Mouse (Mus musculus) cerebellum, adult 11 months (tissue): ENCODE measurements around the gene Ddx17.

ENCODE experiments used
- DNase-seq: peaks from one replicate; pipeline ENCODE4 v3.0.0; 2022

Ddx17 gene

DNA sequence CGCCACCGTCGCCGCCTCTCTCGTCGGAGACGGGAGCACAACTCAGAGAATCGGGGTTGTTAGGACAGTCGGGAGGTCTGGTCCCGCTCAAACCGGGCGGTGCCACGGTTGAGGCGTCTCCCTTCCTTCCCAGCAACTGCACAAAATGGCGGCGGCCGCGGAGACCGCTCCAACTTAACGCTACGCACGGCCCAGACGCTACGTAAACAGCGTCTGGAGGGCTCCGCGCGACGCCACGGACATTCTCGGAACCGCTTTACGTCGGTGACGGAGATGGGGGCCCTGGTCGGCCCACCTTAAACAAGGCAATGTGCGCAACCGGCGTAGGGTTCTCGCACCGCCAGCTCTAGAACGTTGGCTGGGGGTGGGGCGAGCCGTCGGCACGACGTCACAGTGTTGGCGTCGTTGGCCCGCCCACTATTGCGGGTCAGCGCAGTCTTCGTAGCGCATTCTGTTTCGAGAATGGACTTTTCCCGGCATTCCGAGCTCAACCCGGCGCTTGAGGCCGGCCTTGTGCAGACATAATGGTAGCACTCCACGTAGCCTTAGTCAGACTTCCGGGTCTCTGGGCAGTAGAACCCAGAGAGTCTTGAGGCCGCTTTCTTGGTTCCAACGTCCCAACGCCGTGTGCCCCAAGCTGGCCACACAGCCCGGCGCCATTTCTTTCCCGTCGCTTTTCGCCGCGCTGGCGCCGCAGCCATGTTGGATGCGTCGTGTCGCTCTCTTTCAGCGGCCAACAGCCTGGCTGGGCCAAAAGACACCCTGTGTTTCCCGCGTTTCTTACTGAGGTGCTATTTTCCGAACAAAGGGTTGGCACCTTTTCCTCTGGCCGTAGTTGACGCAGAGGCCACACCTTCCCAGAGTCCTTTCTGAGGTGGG lies at the start of gene Ddx17:
Gene Ddx17, minus strand, starts transcription at position 332 of the 879 bp plus-strand sequence.
- DNase-seq, result peak; percentile 98

DNA sequence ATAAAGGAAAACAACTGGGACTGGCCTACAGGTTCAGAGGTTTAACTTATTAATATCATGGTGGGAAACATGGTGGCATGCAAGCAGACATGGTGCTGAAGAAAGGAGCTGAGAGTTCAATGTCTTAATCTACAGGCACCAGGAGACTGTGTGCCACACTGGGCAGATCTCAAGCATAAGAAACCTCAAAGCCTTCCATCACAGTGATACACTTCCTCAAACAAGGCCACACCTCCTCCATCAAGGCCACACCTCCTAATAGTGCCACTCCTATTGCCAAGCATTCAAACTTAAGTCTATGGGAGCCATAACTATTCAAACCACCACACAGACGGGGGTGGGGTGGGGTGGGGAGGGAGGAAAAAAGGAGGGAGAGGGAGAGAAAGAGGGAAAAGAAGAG lies 35.0 kb upstream of the Ddx17 start:
- DNase-seq, result no peak

DNA sequence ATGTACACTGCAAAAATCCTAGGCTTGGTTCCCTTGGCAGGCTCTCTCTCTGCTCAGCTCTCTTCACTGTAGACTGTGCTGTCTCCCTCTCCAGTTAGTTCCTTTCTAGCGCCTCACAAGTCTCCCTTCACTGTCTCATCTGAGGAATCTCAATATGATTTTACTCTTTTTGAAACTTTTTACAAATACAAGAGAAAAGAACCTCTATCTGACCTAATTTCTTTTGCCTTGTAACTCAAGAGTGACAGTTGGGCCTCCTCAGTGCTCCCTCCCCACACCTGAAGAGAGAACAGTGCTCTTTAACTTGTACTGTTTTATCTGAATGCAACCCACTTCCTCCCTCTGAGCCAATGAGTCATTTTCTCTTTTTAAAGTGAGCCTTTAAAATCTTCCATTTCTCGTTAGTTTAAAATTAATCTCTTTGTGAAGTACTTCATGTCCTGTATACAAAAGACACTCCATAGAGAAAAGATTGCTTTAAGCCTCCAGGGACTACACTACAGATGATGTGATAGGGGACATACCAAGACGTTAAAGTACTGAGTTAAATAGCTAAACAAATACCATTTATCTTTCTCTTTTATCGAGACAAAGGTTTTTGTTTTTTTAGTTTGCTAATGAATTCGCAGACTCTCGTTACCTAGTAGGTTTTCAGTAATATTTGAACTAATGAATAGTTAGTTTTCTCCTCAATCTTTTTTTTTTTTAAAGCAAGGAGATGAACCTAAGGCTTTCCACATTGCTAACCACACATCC lies 31.3 kb upstream of the Ddx17 start:
- no peak for DNase-seq

DNA sequence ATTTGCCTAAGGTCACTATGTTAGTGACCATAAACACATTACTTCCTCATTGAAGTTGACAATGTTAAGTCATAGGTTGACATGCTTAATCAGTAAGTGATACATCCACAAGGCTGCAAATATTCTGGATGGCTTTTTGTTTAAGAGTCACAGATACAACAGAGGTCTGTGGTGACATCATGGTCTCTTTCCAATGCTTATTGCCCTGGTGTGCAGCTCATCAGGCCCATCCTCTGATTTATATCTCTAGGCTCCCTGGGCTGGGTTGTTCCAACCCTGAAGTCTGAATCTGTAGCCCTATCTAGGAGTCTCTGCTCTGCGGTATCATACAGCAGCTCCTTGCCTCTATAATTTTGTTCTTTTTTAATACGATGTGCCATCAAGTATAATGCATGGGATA lies 30.4 kb upstream of the Ddx17 start:
- no peak for DNase-seq

DNA sequence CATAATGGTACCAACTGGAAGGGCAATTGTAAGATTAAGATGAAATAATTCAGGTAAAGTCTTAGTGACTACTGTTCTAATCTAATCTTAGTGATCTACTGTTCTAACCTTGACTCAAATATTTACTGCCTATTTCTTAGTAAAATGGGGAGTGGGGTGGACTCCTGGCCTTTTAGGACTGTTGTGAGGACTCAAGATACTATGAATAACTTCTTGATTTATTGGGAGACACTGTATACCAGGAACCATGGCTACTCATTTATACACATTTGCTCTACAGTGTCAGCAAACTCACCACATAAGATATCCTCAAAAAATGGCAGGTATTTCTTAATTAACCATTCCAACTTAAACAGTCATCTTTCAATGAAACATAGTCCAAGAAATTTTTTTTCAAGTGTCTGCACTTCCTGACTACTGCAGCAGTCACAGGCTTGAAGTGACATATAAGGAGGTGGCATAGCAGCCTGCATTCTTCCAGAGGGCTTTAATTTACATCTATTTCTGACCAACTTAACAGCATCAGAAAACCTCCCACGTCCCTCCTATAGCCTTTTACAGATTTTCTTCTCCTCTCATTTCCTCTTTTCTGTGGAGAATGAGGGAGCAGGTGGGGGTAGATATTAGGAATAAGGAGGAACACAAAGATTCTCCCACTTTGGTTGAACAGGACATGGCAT lies 29.1 kb upstream of the Ddx17 start:
- DNase-seq, result no peak

DNA sequence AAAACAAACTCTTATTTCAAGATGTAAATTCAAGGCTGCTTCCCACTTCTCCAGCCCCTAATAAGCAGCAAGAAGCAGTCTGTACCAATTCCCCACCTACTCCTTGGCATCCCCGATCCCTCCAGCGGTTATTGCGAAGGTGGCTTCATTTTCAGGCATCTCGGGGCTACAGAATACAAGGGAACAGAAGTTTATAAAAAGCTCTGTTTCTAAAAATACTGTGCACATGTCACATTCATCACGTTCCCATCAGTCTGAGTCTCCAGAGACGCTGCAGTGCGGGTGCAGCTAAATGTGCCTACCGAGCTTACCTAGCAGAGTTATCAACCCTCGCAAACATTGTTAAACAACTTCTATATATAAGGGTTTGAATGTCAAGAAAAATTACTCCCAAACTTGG lies 15.9 kb upstream of the Ddx17 start:
- DNase-seq, result no peak

DNA sequence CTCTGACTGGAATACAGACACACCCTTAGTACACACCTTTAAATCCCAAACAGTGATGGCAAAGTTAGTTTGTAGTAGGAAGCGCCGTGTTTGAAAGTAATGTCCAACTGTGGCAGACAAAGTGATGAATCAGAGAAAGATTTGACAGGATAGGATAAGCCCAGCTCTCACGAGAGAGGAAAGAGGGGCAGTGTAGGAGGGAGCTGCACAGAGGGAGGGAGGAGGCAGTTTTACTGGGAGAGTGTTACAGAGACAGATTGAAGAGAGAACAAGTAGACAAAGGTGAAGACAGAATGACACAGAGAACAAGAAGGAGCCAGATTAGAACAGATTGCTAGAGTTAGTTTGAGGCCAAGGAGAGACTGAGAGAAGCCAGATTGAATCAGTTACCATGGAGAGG lies 13.1 kb upstream of the Ddx17 start:
- no peak for DNase-seq

- no peak for DNase-seq
These were observed 6.0 kb upstream of the Ddx17 start for GRCm38 (mm10) chr15:79552566-79552965.

DNA sequence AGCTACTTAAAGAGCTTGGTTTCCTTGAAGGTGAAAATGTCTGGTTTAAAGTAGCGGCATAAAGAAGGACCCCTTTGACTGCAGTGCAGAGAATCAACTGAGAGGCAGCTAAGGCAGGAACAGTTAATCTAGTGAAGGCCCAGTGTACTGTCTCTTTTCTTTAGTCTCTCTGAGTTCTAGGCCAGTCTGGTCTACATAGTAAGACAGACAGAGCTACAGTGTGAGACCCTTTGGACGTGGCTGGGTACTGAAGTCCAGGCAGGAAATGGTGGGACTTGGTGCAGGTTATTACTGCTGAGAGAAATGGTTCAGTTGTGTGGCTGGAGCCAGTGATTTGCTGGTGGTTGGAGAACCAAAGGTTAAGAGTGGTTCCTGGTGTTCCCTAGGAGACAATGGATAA lies 1.7 kb upstream of the Ddx17 start:
- no peak for DNase-seq

GRCm38 (mm10) chr15:79547289-79547820 lies 814 bp upstream of the Ddx17 start:
- no peak for DNase-seq

DNA sequence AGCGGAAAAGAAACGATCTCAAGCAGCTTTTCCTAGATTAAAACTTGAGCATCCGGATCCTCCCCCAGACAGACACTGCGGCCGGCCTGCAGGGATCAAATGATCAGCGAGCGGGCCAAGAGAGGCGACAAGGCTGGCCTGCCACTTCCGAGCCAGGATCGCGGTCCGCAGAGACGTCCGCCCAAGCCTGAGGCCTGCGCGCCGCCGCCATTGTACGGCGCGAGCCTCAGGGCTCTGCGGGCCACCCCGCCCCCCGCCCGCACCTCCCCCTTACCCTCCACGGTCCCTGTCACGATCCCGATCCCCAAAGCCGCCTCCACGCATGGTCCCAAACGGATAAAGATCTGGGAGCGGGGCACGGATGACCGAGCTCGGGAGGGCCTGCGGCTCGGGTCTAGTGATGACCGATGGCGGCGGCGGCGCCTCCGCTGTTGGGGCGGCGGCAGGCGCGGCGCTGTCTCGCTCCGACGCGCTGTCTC lies 581 bp downstream of the Ddx17 start:
- DNase-seq, result peak; percentile 46

GRCm38 (mm10) chr15:79545496-79545895 lies 1.0 kb downstream of the Ddx17 start:
- no peak for DNase-seq

DNA sequence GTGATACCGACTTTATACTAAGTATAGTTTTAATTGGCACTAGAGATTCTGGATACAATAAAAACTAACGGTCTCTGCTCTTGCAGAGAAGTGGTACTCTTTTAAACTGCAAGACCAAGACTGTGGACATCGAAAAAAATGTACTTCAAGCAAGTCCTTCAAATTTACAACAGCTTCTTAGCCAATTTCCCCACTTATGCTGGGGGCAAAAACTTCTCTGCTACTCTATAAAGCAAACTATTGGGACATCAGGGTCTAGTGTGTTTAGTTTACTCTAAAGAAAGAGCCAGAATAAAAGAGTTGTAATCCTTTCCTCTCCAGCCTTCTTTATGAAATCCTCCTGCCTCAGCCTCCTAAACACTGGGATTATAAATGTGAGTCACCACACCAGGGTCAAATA lies 2.6 kb downstream of the Ddx17 start:
- no peak for DNase-seq

DNA sequence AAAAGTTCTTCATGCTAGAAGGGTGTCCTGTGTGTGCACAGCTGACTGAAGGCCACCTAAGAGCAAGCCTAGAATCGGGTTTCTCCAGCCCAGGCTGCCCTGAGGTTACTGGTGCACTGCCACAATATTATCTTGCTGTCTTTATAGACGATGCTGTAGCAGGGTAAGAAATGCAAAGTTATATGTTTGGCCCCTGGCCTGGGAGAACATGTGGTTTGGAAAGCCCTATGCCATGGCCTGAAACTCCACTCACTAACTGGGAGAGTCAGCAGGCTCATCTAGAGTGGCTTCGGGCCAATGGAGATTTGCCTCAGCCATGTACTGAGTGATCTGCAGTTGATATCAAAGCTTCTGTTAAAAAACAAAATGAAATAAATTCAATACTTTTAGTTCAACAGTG lies 12.7 kb downstream of the Ddx17 start:
- DNase-seq, result no peak

DNA sequence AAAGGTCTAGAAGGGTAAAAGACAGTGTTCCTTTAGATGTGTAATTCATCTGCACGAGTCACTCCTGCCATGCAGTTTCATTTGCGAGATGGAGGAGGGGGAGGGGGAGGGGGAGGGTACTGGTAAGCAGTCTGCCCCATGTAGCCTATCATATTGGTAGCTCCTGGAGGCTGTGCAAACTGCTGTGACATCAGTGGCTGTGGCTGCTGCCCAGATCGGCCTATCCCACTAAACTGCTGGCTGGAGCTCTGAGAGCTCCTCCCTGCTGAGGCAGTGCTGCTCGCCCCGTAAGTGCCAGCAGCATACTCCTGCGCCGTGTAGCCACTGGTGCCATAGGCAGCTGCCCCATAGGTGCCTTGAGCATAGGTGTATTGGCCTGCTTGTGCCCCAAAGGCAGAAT lies 16.6 kb downstream of the Ddx17 start:
- DNase-seq, result no peak

DNA sequence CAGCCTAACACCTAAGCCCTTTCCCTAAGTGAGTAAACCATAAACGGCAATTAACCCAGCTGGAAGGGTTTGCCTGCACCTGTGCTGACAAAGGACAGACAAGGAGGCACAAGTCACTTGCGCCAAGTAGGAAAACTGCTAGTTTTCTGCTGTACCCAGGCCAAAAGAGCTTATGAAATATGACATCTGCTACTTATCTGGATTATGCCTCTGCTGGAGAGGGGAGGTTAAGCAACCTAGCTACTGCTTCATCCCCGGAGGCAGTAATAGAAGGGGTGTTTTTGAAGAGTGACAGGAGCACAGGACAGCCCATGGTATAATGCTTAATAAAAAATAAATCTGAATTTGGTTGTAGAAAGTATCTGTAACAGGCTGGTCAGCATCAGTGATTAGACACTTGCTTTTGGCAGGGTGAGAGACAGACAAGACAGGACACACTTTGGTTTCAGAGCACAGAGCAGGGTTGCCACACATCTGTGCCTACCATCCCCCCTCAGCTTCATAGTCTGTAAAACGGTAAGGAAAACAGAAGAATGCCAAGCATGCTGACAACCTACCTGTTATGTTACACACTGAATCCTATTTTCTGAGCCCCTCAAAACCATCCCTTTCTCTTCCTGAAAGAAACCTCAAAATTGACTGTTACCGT lies 18.4 kb downstream of the Ddx17 start:
- DNase-seq, result no peak

DNA sequence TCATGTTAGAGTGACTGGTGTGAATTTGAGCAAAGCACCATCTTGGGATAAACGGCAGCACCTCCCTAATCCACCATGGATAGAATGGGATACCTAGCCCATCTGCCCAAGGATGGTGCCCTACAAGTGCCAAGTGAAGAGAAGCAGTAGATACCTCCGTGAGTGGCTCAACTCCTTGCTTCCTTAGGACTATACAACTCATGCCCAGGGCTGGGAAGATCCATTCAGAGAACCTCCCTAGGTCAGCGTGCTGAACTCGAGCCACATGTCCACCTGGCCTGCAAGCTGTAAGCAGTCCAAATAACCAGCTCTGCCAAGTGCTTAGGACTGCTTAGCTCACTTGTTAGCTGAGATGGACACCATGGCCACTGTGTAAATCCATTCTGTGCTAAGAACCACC lies 19.3 kb downstream of the Ddx17 start:
- DNase-seq, result peak; percentile 52

GRCm38 (mm10) chr15:79525979-79526768 lies 20.4 kb downstream of the Ddx17 start:
- DNase-seq, result no peak

- no peak for DNase-seq
These were observed 21.0 kb downstream of the Ddx17 start for GRCm38 (mm10) chr15:79525564-79525963.

GRCm38 (mm10) chr15:79519400-79520220 lies 26.9 kb downstream of the Ddx17 start:
- DNase-seq, result no peak

DNA sequence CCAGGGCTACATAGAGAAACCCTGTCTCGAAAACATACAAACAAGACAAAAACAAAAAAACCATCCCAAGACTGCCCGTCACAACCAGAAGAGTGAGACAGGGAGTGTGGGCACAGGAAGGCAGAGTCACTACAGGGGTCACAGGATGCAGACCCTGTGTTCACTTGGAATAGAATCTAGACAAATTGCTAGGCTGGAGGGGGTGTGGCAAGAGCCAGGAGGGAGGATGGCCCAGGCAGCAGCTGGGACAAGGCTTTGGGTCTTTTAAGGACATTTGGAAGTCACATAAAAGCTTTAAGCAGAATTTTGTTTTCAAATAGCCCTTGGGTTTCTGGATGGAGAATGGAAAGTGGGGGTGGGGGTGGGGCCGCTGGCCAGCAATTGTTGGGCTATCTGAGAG lies 28.0 kb downstream of the Ddx17 start:
- no peak for DNase-seq
